8 mouse cellular contexts compared by ENCODE assay signal in the genomic region with DNA sequence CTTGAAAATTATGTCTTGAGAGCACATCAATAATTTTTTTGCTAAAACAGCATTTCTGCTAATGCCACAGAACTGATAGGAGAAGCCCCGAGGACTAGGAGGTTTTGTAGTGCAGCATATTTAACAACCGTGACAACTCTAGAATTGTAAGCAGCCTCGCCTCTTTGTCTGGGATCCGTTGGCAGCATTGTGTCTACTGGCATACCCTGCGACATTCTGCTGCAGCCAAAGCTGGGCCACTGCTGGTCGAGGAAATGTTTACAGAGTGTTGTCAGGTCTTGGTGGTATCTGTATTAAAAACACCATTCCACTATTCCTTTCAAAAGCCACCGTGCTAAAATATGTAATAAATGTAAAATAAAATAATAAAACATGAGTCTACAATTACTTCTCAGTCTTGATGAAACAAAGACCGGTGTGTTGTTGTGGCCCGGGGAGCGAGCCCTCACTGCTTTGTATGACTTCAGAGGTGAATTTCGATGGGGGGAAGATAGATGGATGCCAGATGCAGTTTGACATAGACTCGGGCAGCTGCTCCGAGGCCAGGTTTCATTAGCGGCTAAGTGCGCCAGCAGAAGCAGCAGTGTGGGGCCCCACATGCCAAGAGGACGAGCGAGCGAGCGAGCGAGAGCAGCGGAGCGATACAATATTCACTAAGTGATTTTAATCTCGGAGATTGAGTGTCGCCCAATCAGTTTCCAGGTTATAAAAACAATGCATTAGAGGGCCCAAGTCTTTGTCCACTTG.
DNase-seq lines count a peak whose midpoint lies in the region; ATAC-seq and TF ChIP-seq lines count a peak whose summit lies in the region.

No protein-coding gene starts in this region.

- peak overlapping the region; percentile 24 for H3K9ac ChIP-seq in embryonic facial prominence, embryonic 12.5 days
- H3K9ac ChIP-seq in hindbrain, embryonic 14.5 days: peak overlapping the region; percentile 59

- H3K27me3 ChIP-seq in heart, embryonic 10.5 days (ENCODE audit: insufficient read depth, poor library complexity, severe bottlenecking): no peaks in the 10 kb centered on the region
- H3K27me3 ChIP-seq in embryonic facial prominence, embryonic 12.5 days: no peaks in the 10 kb centered on the region
- H3K27me3 ChIP-seq in hindbrain, embryonic 14.5 days (ENCODE audit: control insufficient read depth, insufficient read depth, low read length): no peaks in the 10 kb centered on the region
- no peaks in the 10 kb centered on the region for H3K27me3 ChIP-seq in kidney, adult 2 months (replicated peaks; ENCODE audit: control insufficient read depth, insufficient read depth, low read length)

- H3K27ac ChIP-seq in heart, embryonic 10.5 days: peak overlapping the region; percentile 72
- peak overlapping the region; percentile 67 for H3K27ac ChIP-seq in embryonic facial prominence, embryonic 12.5 days
- peak overlapping the region; percentile 81 for H3K27ac ChIP-seq in hindbrain, embryonic 14.5 days
- H3K27ac ChIP-seq in kidney, adult 2 months (ENCODE audit: insufficient read depth, low read depth, low read length): no peak overlapping the region

- H3K9me3 ChIP-seq in heart, embryonic 10.5 days: no peaks in the 10 kb centered on the region
- H3K9me3 ChIP-seq in embryonic facial prominence, embryonic 12.5 days: no peaks in the 10 kb centered on the region
- H3K9me3 ChIP-seq in hindbrain, embryonic 14.5 days (ENCODE audit: control insufficient read depth, low read length): no peaks in the 10 kb centered on the region

- H3K4me2 ChIP-seq in embryonic facial prominence, embryonic 12.5 days (replicated peaks): peak overlapping the region; percentile 32
- peak overlapping the region; percentile 48 for H3K4me2 ChIP-seq in hindbrain, embryonic 14.5 days (replicated peaks)

- TF ChIP-seq CTCF in kidney, adult 2 months (conservative IDR thresholded peaks at IDR 0.05; ENCODE audit: insufficient read depth, insufficient read length, low read depth, low read length): no peak

- TF ChIP-seq POLR2A in kidney, adult 2 months (IDR thresholded peaks at IDR 0.05; ENCODE audit: low read depth, low read length): no peak

- no peak for DNase-seq in heart, embryonic 10.5 days (ENCODE audit: low spot score)
- DNase-seq in heart, postnatal 25 days (ENCODE audit: low spot score): no peak
- DNase-seq in hindbrain, embryonic 14.5 days (ENCODE audit: low spot score): peak; percentile 70
- peak; percentile 31 for DNase-seq in lung, postnatal 10 days
- DNase-seq in adipocyte (ENCODE audit: low spot score): no peak
- DNase-seq in kidney, adult 2 months: no peak

- 37% methylated on average over 24 of the region's 24 CpGs for WGBS in heart, embryonic 10.5 days
- WGBS in embryonic facial prominence, embryonic 12.5 days: 33% methylated on average over 24 of the region's 24 CpGs
- WGBS in hindbrain, embryonic 14.5 days: 20% methylated on average over 24 of the region's 24 CpGs
- WGBS in kidney, adult 2 months: 71% methylated on average over 24 of the region's 24 CpGs

- H3K36me3 ChIP-seq in heart, embryonic 10.5 days: no peaks in the 10 kb centered on the region
- H3K36me3 ChIP-seq in embryonic facial prominence, embryonic 12.5 days: no peaks in the 10 kb centered on the region
- no peaks in the 10 kb centered on the region for H3K36me3 ChIP-seq in hindbrain, embryonic 14.5 days (replicated peaks; ENCODE audit: control insufficient read depth, insufficient read depth)
- H3K36me3 ChIP-seq in kidney, adult 2 months (ENCODE audit: control insufficient read depth, insufficient read depth, low read length): no peaks in the 10 kb centered on the region

- peaks cover 31% of the 10 kb centered on the region for H3K4me1 ChIP-seq in heart, embryonic 10.5 days
- H3K4me1 ChIP-seq in embryonic facial prominence, embryonic 12.5 days: peaks cover 12% of the 10 kb centered on the region; the same call in 1 of the 2 replicates
- H3K4me1 ChIP-seq in hindbrain, embryonic 14.5 days (replicated peaks; ENCODE audit: control insufficient read depth, insufficient read depth, low read length): peaks cover 17% of the 10 kb centered on the region
- H3K4me1 ChIP-seq in kidney, adult 2 months (ENCODE audit: control insufficient read depth, insufficient read depth, low read length): no peaks in the 10 kb centered on the region

- ATAC-seq in embryonic facial prominence, embryonic 12.5 days (ENCODE audit: insufficient number of reproducible peaks, insufficient read depth, low FRiP score, low TSS enrichment): no peak
- peak; percentile 84 for ATAC-seq in hindbrain, embryonic 14.5 days (ENCODE audit: low FRiP score)
- ATAC-seq in erythroid progenitor cell, adult 5-6 weeks (replicated peaks; ENCODE audit: low FRiP score, poor library complexity, severe bottlenecking): no peak

- intact Hi-C loops in heart, postnatal 25 days (cut with DNase I): no loop called here

- 0 out of 2 replicates have a peak overlapping the region, but pooled peaks have one; percentile 20 for H3K4me3 ChIP-seq in heart, embryonic 10.5 days
- H3K4me3 ChIP-seq in embryonic facial prominence, embryonic 12.5 days: 0 out of 2 replicates have a peak overlapping the region, but pooled peaks have one; percentile 10
- no peak overlapping the region; the same call in 1 of the 2 replicates for H3K4me3 ChIP-seq in hindbrain, embryonic 14.5 days (replicated peaks; ENCODE audit: low read length)
- H3K4me3 ChIP-seq in kidney, adult 2 months (ENCODE audit: insufficient read depth, low read depth, low read length): no peak overlapping the region

Comparison
In these comparisons a context has a peak if more than half of its experiments do, and no peak if none do; other contexts are left out.
1. DNase-seq: peak in hindbrain, embryonic 14.5 days (single experiment) and lung, postnatal 10 days (single experiment); none in heart, embryonic 10.5 days (single experiment), heart, postnatal 25 days (single experiment), adipocyte (single experiment) and kidney, adult 2 months (single experiment).
2. H3K4me3 ChIP-seq: peak in heart, embryonic 10.5 days (single experiment) and embryonic facial prominence, embryonic 12.5 days (single experiment); none in hindbrain, embryonic 14.5 days (single experiment) and kidney, adult 2 months (single experiment).